Mouse (Mus musculus) liver, embryonic 14.5 days (tissue): Measurements from ENCODE around the gene Rab4a.

ENCODE experiments used
- CTCF ChIP-seq: IDR thresholded peaks from 2 replicates; pipeline ENCODE4 v1.5.1; 2016; ENCODE audit warnings: antibody characterized with exemption, low read depth, control low read depth
- EP300 ChIP-seq: IDR thresholded peaks from 2 replicates; pipeline ENCODE4 v1.6.1; 2016; ENCODE audit warnings: antibody characterized with exemption, low read depth

DNA sequence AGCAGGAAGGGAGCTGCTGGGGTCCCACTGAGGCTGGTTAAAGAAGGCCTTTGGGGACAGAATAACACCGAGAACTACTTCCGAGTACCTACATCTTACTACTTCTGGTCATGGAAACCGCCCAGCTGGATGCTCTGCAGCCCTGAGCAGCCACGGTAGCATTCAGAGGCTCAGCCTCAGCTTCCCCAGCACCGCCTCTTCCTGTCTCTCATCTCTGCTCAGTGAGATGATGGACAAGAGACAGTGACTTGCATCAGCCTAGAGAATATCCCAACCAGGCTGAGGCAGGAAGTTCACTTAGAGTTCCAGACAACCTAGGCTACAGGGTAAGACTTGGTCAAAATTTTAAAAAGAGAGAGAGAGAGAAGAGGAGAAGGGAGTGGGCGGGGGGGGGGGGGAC is 19.1 kb upstream of the Rab4a start:
- TF ChIP-seq EP300 (no peak), CTCF (no peak)
